Mouse (Mus musculus) kidney, postnatal 25 days (tissue): ENCODE results near the gene Slc30a4.

ENCODE experiments used
- DNase-seq, 2 experiments: peaks; one replicate each; pipeline ENCODE4 v3.0.0; 2021; ENCODE audit warnings: mixed read lengths in 2 of 2

The Slc30a4 gene

DNA sequence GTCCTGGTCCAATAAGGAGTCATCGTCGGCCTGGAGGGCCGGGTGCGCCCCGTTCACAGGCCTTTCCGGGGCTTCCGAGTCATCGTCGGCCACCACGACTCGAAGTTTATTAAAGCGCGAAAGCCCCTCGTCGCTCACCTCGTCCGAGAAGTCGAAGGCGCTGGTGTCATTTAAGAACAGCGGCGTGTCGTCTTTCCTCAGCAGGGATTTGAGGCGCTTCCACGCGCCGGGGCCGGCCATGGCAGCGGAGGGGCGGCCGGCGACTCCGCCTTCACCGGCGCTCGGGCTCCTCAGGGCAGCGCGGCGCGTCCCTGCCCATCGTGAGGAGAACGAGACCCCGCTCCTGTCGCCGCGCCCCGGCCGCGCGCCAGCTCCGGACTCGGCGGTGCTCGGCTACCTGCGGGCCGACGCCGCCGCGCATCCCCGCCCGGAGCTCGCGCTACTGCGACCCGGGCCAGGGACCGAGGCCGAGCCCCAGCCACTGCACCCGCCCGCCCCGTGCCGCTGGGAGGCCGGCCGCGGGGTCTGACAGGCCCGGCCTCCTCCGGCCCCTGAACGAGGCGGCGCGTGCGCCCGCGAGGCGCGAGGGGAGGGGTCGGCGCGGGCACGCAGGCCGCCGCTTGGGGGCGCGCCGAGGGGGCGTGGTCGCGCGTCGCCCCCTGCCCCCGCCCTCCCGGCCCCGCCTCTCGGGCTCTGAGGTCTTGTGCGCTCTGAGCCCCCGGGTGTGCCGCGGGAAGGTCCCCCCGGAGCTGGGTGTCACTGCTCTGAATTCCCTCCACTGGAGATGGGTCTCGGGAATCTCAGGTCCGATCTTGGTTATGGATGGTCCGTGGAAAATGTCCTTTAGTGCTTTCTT lies at the start of gene Slc30a4:
Gene Slc30a4, minus strand, starts transcription at position 483 of the 856 bp plus-strand sequence.
- peak; percentile 75 to 92 for DNase-seq

DNA sequence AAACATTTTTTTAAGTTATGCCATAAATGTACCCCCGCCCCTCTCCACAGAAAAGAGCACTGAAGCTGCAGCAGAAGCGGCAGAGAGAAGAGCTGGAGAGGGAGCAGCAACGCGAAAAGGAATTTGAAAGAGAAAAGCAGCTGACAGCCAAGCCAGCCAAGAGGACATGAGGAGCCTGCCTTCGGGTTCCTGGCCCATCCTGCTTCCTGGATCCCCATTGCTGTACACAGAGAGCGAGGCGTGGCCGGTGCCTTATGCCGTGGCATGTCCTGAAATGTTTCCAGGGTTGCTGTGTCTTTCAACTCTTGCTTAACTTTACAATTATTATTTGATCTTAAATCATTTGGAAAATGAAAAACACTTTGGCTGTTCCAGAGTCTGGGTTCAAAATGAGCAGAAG lies 44.0 kb upstream of the Slc30a4 start:
- DNase-seq, result peak; percentile 23 to 43

DNA sequence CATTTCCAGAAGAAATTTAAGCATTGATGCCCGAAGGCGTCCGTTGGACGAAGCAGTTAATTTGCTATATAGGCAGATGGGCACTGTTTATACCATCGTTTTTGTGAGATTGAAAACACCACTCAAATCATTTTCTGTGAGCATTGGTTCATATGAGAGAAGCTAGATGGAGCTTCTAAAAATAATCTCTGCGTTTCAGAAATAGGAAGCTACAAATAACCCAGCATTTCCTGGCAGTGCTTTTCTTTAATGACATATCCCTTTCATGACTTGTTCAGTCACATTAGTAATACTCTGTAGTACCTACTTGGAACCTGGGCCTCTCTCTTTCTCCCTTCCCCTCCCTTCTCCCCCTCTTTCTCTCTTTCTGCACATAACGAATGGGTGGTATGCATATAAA lies 36.6 kb upstream of the Slc30a4 start:
- no peak for DNase-seq

DNA sequence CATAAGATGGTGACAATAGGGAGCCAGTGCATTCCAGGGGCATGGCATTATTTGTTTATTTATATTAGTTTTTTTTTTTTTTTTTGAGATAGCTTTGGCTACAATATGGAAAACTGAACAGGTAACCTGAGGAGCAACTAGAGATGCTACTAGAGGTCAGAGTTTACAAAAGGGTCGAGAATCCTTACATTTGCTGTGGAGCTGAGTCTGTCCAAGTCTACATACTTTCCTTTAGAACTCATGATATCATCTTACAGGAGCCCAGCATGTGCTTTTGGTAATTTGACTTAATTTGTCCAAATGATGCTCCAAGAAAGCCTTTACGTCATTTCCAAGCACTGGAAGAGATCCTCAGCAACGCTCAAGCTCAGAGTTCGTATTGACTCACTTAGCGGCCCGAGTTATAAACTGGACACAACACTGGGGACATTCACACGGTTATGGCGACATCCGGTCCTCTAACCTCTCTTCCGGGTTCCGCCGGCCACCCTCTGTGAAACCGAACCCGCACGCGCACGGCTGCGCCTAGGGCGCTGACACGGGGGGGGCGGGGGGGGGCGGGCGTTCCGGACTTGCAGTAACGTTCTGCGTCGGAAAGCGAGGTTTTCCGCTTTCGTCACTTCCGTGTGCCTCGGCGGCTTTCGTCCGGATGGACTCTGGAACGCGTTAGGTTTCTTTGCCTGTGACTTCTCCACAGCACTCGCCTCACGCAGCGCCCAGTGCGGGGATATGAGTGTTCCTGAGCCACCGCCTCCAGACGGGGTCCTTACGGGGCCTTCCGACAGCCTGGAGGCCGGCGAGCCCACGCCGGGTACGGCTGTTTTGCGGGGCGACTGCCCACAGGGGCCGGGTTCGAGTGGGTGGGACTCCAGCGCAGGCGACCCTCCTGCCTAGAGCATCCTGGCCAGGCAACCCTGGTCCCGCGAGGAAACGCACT lies 35.7 kb upstream of the Slc30a4 start, which contains the start of gene Bloc1s6:
Gene Bloc1s6, plus strand, starts transcription at position 610 of the 937 bp plus-strand sequence.
- DNase-seq, result peak; percentile 91 to 95

DNA sequence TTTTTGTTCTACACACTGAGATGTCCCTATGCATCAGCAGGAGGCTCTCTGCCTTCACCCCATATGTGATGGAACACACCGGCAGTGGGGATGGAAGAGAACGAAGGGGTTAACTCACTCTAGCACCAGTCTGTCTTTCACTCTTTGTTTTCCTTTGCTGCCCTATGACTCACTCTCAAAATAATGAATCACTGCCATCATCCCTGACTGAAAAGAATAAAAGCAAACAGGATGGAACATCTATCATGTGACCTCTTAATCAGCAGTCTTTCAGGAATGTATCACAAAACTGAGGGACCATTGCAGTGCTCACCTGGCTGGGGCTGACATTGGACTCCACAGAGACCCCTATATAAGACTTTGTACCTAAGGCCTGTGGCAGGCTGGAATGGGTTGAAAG lies 29.0 kb upstream of the Slc30a4 start:
- no peak for DNase-seq

DNA sequence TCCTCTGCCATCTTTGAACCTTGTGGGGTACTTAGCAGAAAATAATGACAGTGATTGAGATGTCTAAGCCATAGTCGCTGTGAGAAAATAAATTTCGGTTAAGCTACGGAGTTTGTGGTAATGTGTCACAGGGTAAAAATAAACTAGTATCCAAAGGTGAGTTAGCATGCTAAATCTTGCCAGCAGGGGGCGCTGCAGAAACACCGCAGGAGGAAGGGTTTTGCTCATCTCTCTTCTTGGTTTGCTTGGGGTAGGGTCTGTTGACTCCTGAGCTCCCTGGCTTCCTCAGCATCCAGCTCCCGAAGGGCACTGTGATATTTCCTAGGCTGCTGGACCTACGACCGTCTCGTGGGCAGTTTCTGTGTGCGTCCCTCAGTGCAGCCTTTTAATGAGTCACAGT lies 23.1 kb upstream of the Slc30a4 start:
- peak; percentile 51 to 73 for DNase-seq

DNA sequence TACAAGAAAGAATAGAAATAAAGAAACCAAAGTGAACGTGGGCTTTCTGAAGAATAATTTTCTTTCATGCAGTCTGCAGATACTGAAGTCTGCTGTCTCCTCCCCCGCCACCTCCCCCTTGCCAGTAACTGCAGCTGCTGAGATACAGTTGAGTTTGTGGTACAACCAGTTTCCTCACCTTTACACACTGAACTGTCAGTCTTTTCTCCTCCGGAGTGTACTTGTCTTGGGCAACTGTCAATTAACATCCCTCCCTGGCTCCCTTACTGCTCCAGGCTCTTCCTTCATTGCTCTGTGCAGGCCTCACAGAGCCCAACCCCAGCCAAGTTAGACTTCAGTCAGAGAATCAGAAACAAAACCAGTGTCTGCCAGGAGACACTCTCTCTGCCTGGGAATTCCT lies 18.1 kb upstream of the Slc30a4 start:
- DNase-seq, result no peak

DNA sequence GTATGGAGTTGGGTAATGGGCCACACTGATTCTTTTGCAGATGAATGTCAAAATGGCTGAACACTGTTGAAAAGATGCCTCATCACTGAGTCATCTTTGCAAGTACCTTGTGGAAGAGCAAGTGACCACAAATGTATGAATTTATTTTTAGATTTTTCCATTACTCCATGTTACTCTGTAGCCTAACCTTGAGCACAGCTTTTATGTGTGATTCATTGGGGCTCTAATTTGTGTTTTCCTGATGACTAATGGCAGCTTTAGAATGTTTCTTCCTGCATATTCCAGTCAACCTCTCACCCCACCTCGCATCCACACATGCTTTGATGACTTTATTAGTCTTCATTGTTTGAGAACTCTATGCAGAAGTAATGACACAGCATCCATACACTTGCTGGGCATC lies 16.8 kb upstream of the Slc30a4 start:
- no peak for DNase-seq

DNA sequence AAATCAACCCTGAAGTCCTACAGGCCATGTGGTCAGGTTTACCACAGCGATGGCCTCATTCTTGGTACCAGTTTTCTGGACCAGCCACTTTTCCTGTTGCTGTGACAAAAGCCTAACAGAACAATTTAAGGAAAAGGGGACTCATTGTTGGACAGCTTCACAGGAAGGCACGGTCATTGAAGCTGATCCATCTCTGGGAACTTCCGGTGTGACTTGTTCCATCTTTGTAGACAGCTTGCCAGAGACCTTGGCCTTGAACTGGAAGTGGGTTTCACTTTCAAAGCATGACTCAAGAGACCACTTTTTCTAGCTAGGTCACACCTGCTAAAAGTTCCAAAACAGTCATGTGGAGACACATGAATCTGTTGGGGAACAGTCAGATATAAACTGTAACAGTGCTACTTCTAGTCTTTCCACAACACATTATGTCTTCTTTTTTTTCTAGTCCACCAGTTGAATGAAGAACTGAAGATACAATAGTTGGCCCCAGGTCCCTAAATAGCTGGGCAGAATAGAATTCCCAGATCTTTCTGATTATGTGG lies 13.9 kb upstream of the Slc30a4 start:
- no peak for DNase-seq

DNA sequence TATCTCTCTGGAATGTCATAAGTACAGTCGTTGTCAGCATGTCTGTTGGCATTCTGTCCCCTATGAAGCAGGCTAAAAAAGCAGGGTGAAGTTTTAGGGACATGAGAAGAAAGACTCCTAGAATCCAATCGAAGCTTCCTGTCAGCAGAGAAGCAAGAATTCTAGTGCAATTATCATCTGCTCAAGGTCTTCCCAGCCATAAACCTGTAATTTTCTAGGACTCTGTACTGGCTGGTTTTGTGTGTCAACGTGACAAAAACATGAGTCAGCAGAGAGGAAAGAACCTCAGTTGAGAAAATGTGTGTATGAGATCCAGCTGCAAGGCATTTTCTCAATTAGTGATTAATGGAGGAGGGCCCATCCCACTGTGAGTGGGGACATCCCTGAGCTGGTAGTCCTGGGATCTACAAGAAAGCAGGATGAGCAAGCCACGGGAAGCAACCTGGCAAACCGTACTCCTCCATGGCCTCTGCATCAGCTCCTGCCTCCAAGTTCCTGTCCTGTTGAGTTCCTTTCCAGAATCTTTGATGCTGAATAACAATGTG lies 12.8 kb upstream of the Slc30a4 start:
- no peak for DNase-seq

DNA sequence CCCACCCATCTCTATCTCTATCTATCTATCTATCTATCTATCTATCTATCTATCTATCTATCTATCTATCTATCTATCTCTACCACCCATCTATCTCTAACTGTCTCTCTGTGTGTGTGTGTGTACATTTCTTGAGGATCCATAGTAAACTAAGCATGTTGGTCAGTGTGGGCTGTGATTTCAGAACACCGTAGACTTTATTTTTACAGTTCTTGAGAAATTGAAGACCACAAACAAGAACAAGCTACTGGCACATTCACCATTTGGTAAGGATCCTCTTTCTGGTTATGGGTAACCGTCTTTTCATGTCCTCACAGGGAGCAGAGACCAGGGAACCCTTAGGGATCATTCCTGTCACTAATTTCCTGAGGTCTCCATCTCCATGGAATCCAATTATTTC lies 10.4 kb upstream of the Slc30a4 start:
- DNase-seq, result no peak

DNA sequence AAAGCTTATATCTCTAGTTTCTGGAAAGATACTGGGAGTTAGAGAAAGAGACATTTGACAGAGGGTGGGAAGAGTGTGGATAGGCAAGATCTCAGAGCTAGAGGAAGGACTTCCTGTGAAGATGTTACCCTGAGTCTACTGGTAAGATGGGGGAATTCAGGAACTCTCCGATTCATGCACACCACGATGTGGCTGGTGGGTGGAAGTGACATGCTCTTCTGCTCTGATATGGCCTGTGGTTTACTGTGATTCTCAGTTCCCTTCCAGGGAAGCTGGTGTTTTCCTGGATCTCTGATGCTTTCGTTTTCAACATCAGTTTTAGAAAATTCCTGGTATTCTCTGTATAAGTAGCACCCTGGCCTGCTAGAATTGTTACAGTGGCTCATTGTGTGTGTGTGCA lies 9.4 kb upstream of the Slc30a4 start:
- no peak for DNase-seq

DNA sequence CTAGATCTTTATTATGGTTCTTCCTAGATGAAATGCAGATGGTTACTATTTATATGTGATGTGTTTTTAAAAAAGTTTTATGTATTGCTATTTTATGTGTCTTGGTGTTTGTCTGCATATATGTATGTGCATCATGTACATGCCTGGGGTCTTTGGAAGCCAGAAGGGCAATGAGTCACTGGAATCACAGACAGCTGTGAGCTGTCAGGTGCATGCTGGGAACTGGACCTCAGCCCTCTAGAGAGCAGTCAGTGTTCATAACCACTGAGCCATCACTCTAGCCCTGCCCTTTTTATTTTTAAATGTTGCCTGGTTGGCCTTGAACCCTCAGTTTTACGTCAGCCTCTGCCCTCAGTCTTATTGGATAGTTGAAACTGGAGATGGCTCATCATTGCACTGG lies 6.7 kb upstream of the Slc30a4 start:
- DNase-seq, result no peak

DNA sequence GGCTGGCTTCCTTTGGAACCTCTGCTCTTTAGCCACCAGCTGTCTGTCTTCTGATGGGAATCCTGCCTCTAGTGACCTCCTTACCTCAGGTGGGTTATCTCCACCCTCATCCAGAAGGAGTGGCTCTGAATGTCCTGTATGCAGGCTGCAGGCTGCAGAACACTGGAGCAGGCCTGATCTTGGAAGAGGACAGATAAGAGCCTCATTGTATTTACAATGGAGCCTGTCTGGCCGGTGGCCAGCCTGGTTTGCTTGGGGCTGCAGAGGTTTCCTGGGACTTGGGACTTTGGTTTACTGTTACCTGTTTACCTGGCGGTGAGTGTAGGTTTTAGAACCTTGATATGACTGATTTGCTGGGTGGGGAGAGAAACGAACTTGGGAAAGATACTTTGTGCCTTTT lies 5.6 kb upstream of the Slc30a4 start:
- DNase-seq, result no peak

DNA sequence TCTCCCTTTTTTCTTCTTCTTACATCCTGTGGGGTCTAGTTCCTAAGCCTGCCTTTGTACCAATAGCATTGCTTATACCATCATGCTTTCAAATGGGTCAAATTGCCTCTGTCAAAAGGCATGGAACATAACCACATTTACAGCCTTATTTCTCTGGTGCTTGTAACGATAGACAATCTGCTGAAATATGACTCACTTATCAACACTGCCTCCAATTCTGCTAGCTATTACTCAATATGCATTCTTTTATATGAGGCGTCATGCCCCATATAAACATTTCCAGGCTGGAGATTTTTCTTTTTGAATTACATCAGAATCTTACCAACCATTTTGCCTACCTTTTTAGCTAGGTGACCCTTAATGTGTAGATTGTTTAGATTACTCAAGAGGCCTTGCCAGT lies 2.1 kb upstream of the Slc30a4 start:
- no peak for DNase-seq

DNA sequence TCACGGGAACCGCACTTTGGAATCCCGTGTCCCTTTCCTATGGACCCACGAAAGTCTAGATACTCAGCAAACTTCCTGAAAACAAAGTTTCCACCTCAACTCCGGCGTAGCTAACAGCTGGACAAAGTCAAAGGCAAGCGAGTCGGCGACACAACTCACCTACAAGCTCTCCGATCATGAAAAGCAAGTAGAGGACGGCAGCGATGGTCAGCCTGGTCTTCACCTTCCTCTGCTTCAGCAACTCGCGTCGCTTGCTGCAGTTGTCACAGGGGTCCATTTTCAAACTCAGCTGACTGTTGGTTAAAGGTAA lies 637 bp downstream of the Slc30a4 start:
- DNase-seq, result peak in 1 of 2 experiments; percentile 62

DNA sequence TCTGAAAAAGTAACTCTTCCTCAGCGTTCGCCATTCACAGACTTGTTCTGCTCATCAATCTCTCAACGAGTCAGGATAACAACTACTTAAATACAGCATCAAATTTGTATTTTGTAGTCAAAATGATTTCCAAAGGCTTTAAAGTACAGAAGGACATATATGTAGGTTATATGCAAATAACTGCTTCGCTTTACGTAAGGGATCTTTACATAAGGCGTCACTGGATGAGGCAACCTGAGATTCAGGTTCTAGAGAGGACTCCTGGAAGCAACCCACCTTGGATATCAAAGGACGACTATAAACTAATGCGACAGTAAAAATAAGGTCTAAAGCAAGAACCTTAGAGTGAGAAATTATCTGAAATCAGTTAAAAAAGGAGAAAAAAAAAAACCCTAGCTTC lies 1.5 kb downstream of the Slc30a4 start:
- DNase-seq, result no peak

DNA sequence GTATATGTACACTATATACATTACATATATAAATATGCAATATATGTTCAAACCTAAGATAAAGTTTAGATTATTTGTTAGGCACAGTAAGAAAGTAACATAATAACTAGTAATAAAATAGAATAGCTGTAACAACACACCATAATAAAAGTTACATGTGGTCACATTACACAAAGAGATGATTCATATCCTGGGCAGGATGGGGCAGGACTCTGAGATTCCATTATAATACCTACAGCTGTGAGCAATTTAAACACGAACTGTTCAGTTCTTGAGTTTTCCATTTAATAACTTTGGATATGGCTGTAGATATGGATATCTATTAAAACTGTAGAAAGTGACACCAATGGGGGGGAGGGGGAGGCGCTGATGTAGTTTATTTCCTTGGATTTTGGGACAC lies 4.9 kb downstream of the Slc30a4 start:
- DNase-seq, result no peak

DNA sequence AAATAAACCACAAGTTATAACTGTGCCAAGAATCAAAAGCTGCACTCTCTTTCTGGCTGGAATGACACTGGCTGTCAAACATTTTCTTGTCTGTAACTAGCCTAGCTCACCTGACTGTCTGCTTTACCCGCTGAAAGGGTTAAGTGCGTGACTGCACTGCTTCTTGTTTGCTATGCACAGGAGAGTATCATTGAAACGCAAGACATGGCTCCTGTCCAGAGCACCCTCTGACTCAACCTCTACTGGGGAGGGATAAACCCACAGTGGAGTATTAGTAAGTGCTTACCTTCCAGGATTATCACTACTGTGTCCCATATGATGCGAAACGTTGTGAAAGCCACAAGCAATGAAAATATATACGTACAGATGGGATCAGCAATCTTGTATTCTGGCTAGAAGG lies 15.8 kb downstream of the Slc30a4 start:
- no peak for DNase-seq

DNA sequence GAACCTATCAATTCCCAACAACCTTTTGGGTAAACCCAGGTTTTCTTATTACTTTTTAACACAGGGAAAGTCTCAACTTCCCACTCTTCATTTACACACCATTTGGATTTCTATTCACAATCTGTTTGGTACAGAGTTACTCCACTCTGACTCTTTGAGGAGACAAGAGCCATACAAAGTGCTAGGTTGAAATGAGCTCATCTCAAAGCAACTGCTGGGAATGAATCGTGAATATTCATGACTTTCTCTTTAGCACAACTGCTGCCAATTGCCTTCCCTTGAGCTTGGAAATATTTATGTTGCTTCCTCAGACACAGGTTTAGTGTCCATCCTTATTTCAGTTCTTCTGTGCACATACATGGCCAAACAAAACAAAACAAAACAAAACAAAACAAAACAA lies 18.8 kb downstream of the Slc30a4 start:
- no peak for DNase-seq

DNA sequence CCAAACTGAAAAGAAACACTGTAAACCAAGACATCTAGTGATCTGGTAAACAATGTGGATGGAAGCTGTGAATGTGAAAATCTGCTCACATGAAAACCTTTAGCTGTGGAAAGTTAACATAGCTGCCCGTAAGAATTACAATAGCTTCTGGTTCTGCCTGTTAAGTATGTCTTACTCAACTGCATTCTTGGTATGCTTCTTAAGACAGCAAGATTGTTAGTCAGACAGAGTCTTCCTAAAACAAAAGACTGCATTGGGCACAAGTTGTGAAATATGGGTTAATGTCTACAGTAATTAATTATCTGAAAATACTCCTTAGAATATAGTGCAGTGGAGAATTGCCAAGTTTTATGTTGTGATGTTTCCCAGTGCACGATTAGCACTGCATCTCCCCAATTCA lies 19.9 kb downstream of the Slc30a4 start:
- no peak for DNase-seq

DNA sequence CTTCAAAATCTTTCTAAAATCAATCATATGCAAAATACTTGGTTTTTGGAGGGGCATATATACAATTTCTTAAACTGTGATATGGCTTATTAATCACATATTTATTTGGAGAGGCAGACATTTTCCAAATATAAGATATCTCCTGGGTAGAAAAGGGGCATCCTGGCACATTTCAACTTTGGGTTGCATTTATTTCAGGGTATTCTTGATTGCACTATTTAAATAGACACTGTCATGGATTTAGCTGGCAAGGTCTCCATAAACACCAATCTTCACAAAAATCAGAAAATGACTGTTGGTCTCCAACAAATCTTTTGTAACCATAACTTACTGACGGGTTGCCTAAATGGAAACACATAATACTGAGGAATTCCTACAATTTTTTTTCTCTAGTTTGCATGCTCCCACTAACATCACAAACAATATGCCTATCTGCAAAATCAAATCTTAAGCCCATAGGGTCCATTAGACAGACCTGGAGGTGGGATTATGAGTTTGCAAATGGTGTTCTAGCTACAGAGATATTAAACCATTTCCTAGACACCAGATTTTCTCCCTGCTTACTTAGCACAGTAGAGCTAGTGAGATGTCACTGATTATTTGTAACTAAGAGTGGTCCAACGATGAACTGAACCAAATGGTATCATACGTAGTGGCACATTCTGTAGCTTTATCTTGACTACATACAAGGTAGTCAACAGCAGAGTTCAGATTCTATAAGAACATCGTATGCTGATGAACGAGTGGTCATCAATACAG lies 20.9 kb downstream of the Slc30a4 start:
- DNase-seq, result no peak

DNA sequence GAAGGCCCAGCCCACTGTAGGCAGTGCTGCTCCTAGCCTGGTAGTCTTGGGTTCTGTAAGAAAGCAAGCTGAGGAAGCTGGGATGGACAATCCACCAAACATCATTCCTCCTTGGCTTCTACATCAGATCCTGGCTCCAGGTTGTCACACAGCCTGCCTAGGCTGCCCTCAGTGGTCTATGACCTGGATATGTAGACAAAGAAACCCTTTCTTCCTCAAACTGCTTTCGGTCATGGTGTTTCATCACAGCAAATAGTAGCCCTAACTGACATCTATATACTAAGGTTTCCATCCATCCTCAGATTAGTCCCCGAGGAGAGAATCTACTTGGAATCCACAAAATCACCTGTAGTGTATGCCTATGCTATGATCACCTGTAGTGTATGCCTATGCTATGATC lies 27.3 kb downstream of the Slc30a4 start:
- DNase-seq, result no peak
